Mouse (Mus musculus): ENCODE measurements at regions not wholly inside any gene's neighbourhood (a gene's known extent, or its start where the extent isn't known, plus 50 kb on each side); places are given as distances from the start of the nearest gene placed in this dataset.

DNA sequence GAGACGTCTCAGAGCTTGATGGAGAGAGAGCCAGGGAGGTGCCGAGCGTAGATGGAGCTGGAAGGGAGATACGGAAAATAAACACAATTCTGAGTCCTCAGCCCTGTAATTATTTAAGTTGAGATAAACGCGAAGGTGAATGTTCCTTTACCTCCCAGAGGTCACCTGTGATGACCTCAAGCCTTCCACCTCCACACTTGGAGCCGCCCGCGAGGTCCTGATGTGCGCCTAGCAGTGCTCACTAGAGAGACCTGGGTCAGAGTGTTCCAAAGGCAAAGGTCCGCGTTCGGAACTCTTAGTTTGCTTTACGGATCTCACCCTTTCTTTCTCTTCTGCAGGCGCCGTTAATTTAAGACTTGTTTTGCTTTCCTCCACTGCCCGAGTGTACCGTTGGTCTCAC, 117.0 kb upstream of the Krr1 start:
- Histone ChIP-seq H3K9me3 (replicated peaks; ENCODE audit: insufficient read depth, low read length) (no peaks in the 10 kb centered on the region), H3K79me2 (ENCODE audit: control insufficient read depth, insufficient read depth, low read length, poor library complexity) (no peaks in the 10 kb centered on the region), H3K27me3 (ENCODE audit: control insufficient read depth in 1 of 2, insufficient read depth in 2 of 2, low read length in 2 of 2) (peaks cover 0 to 1% of the 10 kb centered on the region in 2 experiments; a peak in 2 of 4 replicates), H3K9ac (ENCODE audit: control insufficient read depth, low read depth, low read length, poor library complexity, severe bottlenecking) (no peak overlapping the region), H3K36me3 (ENCODE audit: control insufficient read depth in 1 of 2, insufficient read depth in 2 of 2, low read length in 2 of 2) (no peaks in the 10 kb centered on the region), H3K4me1 (ENCODE audit: control insufficient read depth in 1 of 2, insufficient read depth in 2 of 2, low read length in 2 of 2) (no peaks in the 10 kb centered on the region), H3K27ac (ENCODE audit: control insufficient read depth, low read depth, low read length) (no peak overlapping the region), H3K4me3 (ENCODE audit: control insufficient read depth in 1 of 2, insufficient read depth in 1 of 2, low read depth in 2 of 2, low read length in 2 of 2) (no peak overlapping the region)
- DNase-seq (ENCODE audit: low read depth, low spot score): no peak
- TF ChIP-seq ELF1 (IDR thresholded peaks at IDR 0.05; ENCODE audit: low read depth, low read length) (no peak), MAX (IDR thresholded peaks at IDR 0.05; ENCODE audit: low read length) (no peak), ZNF384 (IDR thresholded peaks at IDR 0.05; ENCODE audit: low read depth, low read length) (no peak), CHD2 (IDR thresholded peaks at IDR 0.05; ENCODE audit: low read length) (no peak), POLR2AphosphoS5 (IDR thresholded peaks at IDR 0.05; ENCODE audit: borderline replicate concordance, low read depth, low read length) (no peak), TAL1 (IDR thresholded peaks at IDR 0.05; ENCODE audit: low read length) (no peak), SIN3A (IDR thresholded peaks at IDR 0.05; ENCODE audit: low read length) (no peak), MYB (IDR thresholded peaks at IDR 0.05; ENCODE audit: low read depth, low read length) (no peak), ETS1 (IDR thresholded peaks at IDR 0.05; ENCODE audit: low read depth, low read length) (no peak), TCF12 (IDR thresholded peaks at IDR 0.05; ENCODE audit: low read depth, low read length) (no peak), EP300 (IDR thresholded peaks at IDR 0.05; ENCODE audit: low read depth in 1 of 2, low read length in 2 of 2) (no peak), NRF1 (IDR thresholded peaks at IDR 0.05; ENCODE audit: insufficient read depth, low read depth, low read length, poor library complexity, severe bottlenecking) (no peak), RAD21 (IDR thresholded peaks at IDR 0.05; ENCODE audit: low read depth, low read length) (no peak)

DNA sequence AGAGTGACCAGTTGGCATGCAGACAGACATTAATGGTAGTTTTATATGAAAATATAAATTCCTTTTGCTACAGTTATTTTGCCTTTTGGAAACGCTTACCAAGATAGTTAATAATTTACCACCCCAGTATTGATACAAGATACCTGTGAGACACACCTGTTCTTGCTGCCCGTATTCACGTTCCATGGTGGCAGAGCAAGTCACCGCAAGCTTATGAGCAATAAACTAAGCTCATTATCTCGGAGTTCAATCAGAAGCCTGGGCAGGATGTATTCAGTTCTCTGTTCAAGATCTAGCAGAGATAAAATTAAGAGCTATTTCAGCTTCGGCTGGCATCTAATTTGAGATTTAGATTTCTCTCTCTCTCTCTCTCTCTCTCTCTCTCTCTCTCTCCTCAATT, 114.1 kb upstream of the Krr1 start:
- no peak for TF ChIP-seq ZMIZ1 (IDR thresholded peaks at IDR 0.05; ENCODE audit: low read depth, low read length)
- TF ChIP-seq ELF1 (IDR thresholded peaks at IDR 0.05; ENCODE audit: low read depth, low read length): no peak
- TF ChIP-seq KAT2A (conservative IDR thresholded peaks at IDR 0.05; ENCODE audit: low read depth, low read length): no peak
- no peak for TF ChIP-seq POLR2A (IDR thresholded peaks at IDR 0.05; ENCODE audit: control insufficient read depth in 1 of 2, insufficient read depth in 1 of 2, low read depth in 1 of 2, low read length in 2 of 2, poor library complexity in 1 of 2)
- Histone ChIP-seq H3K27me3 (ENCODE audit: control insufficient read depth in 1 of 2, insufficient read depth in 2 of 2, low read length in 2 of 2) (peaks cover 0 to 3% of the 10 kb centered on the region in 2 experiments; a peak in 2 of 4 replicates), H3K9ac (ENCODE audit: control insufficient read depth, low read depth, low read length, poor library complexity, severe bottlenecking) (no peak overlapping the region), H3K36me3 (ENCODE audit: control insufficient read depth in 1 of 2, insufficient read depth in 2 of 2, low read length in 2 of 2) (no peaks in the 10 kb centered on the region), H3K9me3 (replicated peaks; ENCODE audit: insufficient read depth, low read length) (no peaks in the 10 kb centered on the region), H3K4me3 (ENCODE audit: control insufficient read depth in 1 of 2, insufficient read depth in 1 of 2, low read depth in 2 of 2, low read length in 2 of 2) (no peak overlapping the region), H3K4me1 (ENCODE audit: control insufficient read depth in 1 of 2, insufficient read depth in 2 of 2, low read length in 2 of 2) (no peaks in the 10 kb centered on the region), H3K27ac (ENCODE audit: control insufficient read depth, low read depth, low read length) (no peak overlapping the region), H3K79me2 (ENCODE audit: control insufficient read depth, insufficient read depth, low read length, poor library complexity) (no peaks in the 10 kb centered on the region)
- DNase-seq (ENCODE audit: low read depth, low spot score): no peak

Data from MEL (cell line).